In the genomic region with DNA sequence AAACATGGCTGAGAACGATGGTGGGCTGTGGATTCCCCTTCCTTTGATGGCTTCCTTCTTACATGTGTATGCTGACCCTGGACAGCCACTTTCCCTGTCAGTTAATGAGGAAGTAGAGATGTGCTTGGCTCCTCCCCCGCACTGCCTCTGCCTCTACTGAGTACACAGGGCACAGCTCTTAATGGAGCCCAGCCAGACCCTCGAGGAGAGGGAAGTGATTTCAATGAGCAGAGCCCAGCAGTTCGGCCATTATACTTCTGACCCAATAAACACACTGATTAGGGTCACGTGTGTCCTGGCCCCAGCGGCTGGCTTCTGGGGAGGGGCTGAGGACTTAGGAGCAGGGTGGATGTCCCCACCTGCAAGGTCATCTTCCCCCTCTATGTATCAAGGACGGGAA, we compare ENCODE assay signal across 9 mouse cellular contexts. TPM values are rescaled to one million over a fixed set of nuclear protein-coding genes. Genes with fewer than 3 reads are reported as not detected.
DNase-seq lines count a peak whose midpoint lies in the region; ATAC-seq lines count a peak whose summit lies in the region.
"Had no signal": no experiment of that assay in that cellular context is flagged by ENCODE, and none has a peak within 500 bp of the region (broad histone marks: within the 10 kb centered on the region; RNA-seq: fewer than 3 reads in every experiment).

No protein-coding gene starts in this region.

- 36% methylated on average over 7 of the region's 7 CpGs for WGBS in intestine, embryonic 15.5 days

- ATAC-seq in intestine, embryonic 15.5 days = peak; percentile 41
- no peak for ATAC-seq in CD4-positive, CD25-positive, alpha-beta regulatory T cell, adult 4 months
- ATAC-seq in activated CD4-positive, CD25-positive, alpha-beta regulatory T cell, adult 4 months = no peak

- H3K4me1 ChIP-seq in intestine, embryonic 15.5 days (replicated peaks) = peaks cover 17% of the 10 kb centered on the region

- H3K9ac ChIP-seq in intestine, embryonic 15.5 days = no peak overlapping the region
- H3K9ac ChIP-seq: limb, embryonic 15.5 days had no signal

- H3K9me3 ChIP-seq in intestine, embryonic 15.5 days = no peaks in the 10 kb centered on the region
- H3K9me3 ChIP-seq: limb, embryonic 15.5 days had no signal

- no peak overlapping the region for H3K27ac ChIP-seq in intestine, embryonic 15.5 days
- H3K27ac ChIP-seq: limb, embryonic 15.5 days had no signal

- no peak overlapping the region for H3K4me3 ChIP-seq in intestine, embryonic 15.5 days (replicated peaks)
- H3K4me3 ChIP-seq: limb, embryonic 15.5 days had no signal

- 0 out of 2 replicates have a peak, but pooled peaks cover 9% of the 10 kb centered on the region for H3K36me3 ChIP-seq in intestine, embryonic 15.5 days

- H3K27me3 ChIP-seq in intestine, embryonic 15.5 days (replicated peaks) = no peaks in the 10 kb centered on the region

- no peak overlapping the region for H3K4me2 ChIP-seq in intestine, embryonic 15.5 days (replicated peaks)
- H3K4me2 ChIP-seq: limb, embryonic 15.5 days had no signal

- peak; percentile 60 for DNase-seq in layer of hippocampus, adult 9-11 months
- DNase-seq in layer of hippocampus, postnatal 25 days (ENCODE audit: extremely low spot score in 1 of 2, low spot score in 1 of 2) = no peak
- peak; percentile 29 for DNase-seq in brain, adult 2 months (ENCODE audit: low read depth, low spot score)
- DNase-seq in monocyte, adult 2 months (ENCODE audit: low read depth in 1 of 2, low spot score in 2 of 2) = peak; percentile 37 to 52
- DNase-seq in kidney, postnatal 36 days = no peak

RNA-seq across cellular contexts. Expression of a gene that starts 7.8 kb away (rescaled TPM):
- total RNA-seq in layer of hippocampus, postnatal 25 days (2021) = 10 to 100 TPM; 37.7 to 41.8 TPM
- polyA plus RNA-seq in intestine, embryonic 15.5 days (2015; fragmentation: Nextera tagmentation; extraction: Ambion mirVana) = 7.5 and 8.3 TPM in 2 replicates
- 1 to 10 TPM; 2.2 to 2.3 TPM for polyA plus RNA-seq in CD4-positive, CD25-positive, alpha-beta regulatory T cell, adult 4 months (2017; shearing (Covaris generic))
- 1 to 10 TPM; 1.5 to 1.6 TPM for polyA plus RNA-seq in activated CD4-positive, CD25-positive, alpha-beta regulatory T cell, adult 4 months (2017; shearing (Covaris generic))

RNA-seq across cellular contexts. Expression of a gene that starts 18.3 kb away (rescaled TPM):
- 10 to 100 TPM; 17.7 to 19.6 TPM for total RNA-seq in layer of hippocampus, postnatal 25 days (2021)
- polyA plus RNA-seq in intestine, embryonic 15.5 days (2015; fragmentation: Nextera tagmentation; extraction: Ambion mirVana) = 154 and 157 TPM in 2 replicates
- polyA plus RNA-seq in CD4-positive, CD25-positive, alpha-beta regulatory T cell, adult 4 months (2017; shearing (Covaris generic)) = 100 to 1,000 TPM in 1 of 2 experiments, 10 to 100 TPM in 1; 72.7 to 101 TPM
- polyA plus RNA-seq in activated CD4-positive, CD25-positive, alpha-beta regulatory T cell, adult 4 months (2017; shearing (Covaris generic)) = 10 to 100 TPM; 53.8 to 82.0 TPM

RNA-seq across cellular contexts. Expression of a gene that starts 22.9 kb away (rescaled TPM):
- 10 to 100 TPM; 96.8 to 96.9 TPM for total RNA-seq in layer of hippocampus, postnatal 25 days (2021)
- polyA plus RNA-seq in intestine, embryonic 15.5 days (2015; fragmentation: Nextera tagmentation; extraction: Ambion mirVana) = 78.3 and 83.5 TPM in 2 replicates
- 100 to 1,000 TPM in 1 of 2 experiments, 10 to 100 TPM in 1; 98.0 to 123 TPM for polyA plus RNA-seq in CD4-positive, CD25-positive, alpha-beta regulatory T cell, adult 4 months (2017; shearing (Covaris generic))
- polyA plus RNA-seq in activated CD4-positive, CD25-positive, alpha-beta regulatory T cell, adult 4 months (2017; shearing (Covaris generic)) = 100 to 1,000 TPM; 125 to 132 TPM

Comparison
In these comparisons a context has a peak if more than half of its experiments do, and no peak if none do; other contexts are left out.
1. DNase-seq: peak in layer of hippocampus, adult 9-11 months (single experiment), brain, adult 2 months (single experiment) and monocyte, adult 2 months (2 of 2); none in layer of hippocampus, postnatal 25 days (0 of 2) and kidney, postnatal 36 days (0 of 2).